Mouse (Mus musculus): ENCODE results near the gene Kars. TPM values are rescaled to one million over a fixed set of nuclear protein-coding genes. Genes with fewer than 3 reads are reported as not detected.

Kars gene
- polyA plus RNA-seq, 1 experiment from 2014 or later = 258 TPM

DNA sequence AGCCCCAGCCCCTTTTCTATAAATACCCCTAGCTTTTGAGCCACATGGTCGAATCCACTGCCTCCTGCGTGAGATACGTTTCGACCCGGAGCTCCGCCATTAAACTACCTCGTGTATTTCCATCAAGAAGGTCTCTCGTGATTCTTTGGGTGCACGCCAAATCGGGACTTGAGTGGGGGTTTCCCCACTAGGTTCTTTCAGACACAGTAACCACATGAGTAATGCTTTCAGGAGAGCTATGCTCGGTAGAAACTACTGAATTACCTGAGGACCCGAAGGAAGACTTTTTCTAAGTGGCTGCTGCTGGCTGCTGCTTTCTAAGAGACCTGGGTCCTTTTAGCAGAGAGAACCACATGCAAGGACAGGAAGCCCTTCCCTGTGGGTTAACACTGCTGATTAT, 37.0 kb downstream of the Kars start:
- 96% methylated on average over 12 of the region's 12 CpGs for WGBS

DNA sequence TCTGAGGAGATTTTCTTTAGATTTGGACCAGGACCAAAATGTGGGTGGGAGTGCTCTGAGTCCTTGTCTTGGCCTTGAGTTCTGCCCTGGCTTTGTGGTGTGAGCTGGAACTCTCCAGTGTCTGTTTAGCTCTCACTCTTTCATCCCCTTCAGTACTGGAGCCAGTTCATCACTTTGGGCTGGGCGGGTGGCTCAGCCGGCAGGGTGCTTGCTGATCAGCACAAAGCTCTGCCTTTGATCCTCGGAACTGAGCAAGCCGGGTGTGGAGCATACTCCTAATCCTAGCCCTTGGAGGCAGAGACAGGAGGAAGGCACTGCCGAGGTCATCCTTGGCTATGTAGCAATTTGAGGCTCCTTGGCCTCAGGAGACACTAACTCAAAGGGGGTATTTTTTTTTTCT, 42.1 kb downstream of the Kars start:
- Histone ChIP-seq H3K4me3 (ENCODE audit: low read depth, low read length) (no peak overlapping the region), H3K9me3 (ENCODE audit: control insufficient read depth, low read length) (no peaks in the 10 kb centered on the region), H3K9ac (ENCODE audit: low read length) (no peak overlapping the region), H3K4me2 (no peak overlapping the region), H3K36me3 (ENCODE audit: control insufficient read depth, insufficient read depth, low read length) (peaks cover 4% of the 10 kb centered on the region), H3K27me3 (ENCODE audit: control insufficient read depth, insufficient read depth, low read length) (no peaks in the 10 kb centered on the region), H3K27ac (ENCODE audit: low read depth, low read length) (no peak overlapping the region), H3K4me1 (ENCODE audit: control insufficient read depth, insufficient read depth, low read length) (no peaks in the 10 kb centered on the region)
- WGBS = 22% methylated on average over 5 of the region's 5 CpGs
- DNase-seq (ENCODE audit: low spot score, missing footprints) (no peak), ATAC-seq (ENCODE audit: low FRiP score) (no peak)

More for the DNA sequence above, 37.0 kb downstream of the Kars start:
- Histone ChIP-seq H3K9me3 (ENCODE audit: control insufficient read depth, low read length) (no peaks in the 10 kb centered on the region), H3K27ac (ENCODE audit: low read depth, low read length) (no peak overlapping the region), H3K36me3 (ENCODE audit: control insufficient read depth, insufficient read depth, low read length) (peaks cover 11% of the 10 kb centered on the region), H3K4me1 (ENCODE audit: control insufficient read depth, insufficient read depth, low read length) (no peaks in the 10 kb centered on the region), H3K4me3 (ENCODE audit: low read depth, low read length) (no peak overlapping the region), H3K4me2 (no peak overlapping the region), H3K9ac (ENCODE audit: low read length) (no peak overlapping the region), H3K27me3 (ENCODE audit: control insufficient read depth, insufficient read depth, low read length) (no peaks in the 10 kb centered on the region)
- DNase-seq (ENCODE audit: low spot score, missing footprints) = no peak
- ATAC-seq (ENCODE audit: low FRiP score) = no peak

DNA sequence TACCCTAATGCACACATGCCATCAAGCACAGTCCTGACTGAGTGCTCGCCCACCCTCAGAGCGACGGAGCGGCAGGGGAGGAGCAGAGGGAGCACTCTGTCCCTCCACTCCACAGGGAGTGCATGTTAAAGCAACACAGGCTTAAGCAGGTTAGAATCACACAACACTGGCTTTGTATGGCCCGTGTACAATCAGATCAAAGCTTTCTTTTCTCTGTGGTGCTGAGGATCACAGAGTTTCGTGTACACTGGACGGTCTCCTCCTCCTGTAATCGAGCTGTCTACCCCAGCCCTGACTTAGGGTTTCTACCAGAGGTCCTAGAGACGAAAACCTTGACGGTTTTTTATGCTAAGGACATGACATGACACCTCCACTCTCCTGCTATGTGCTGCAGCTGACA, 42.6 kb downstream of the Kars start:
- Histone ChIP-seq H3K9ac (ENCODE audit: low read length) (no peak overlapping the region), H3K4me1 (ENCODE audit: control insufficient read depth, insufficient read depth, low read length) (no peaks in the 10 kb centered on the region), H3K27me3 (ENCODE audit: control insufficient read depth, insufficient read depth, low read length) (no peaks in the 10 kb centered on the region), H3K4me3 (ENCODE audit: low read depth, low read length) (no peak overlapping the region), H3K36me3 (ENCODE audit: control insufficient read depth, insufficient read depth, low read length) (peaks cover 4% of the 10 kb centered on the region; the same call in 1 of the 2 replicates), H3K9me3 (ENCODE audit: control insufficient read depth, low read length) (no peaks in the 10 kb centered on the region), H3K27ac (ENCODE audit: low read depth, low read length) (no peak overlapping the region), H3K4me2 (no peak overlapping the region)
- ATAC-seq (ENCODE audit: low FRiP score) = no peak
- 83% methylated on average over 10 of the region's 10 CpGs for WGBS
- no peak for DNase-seq (ENCODE audit: low spot score, missing footprints)

DNA sequence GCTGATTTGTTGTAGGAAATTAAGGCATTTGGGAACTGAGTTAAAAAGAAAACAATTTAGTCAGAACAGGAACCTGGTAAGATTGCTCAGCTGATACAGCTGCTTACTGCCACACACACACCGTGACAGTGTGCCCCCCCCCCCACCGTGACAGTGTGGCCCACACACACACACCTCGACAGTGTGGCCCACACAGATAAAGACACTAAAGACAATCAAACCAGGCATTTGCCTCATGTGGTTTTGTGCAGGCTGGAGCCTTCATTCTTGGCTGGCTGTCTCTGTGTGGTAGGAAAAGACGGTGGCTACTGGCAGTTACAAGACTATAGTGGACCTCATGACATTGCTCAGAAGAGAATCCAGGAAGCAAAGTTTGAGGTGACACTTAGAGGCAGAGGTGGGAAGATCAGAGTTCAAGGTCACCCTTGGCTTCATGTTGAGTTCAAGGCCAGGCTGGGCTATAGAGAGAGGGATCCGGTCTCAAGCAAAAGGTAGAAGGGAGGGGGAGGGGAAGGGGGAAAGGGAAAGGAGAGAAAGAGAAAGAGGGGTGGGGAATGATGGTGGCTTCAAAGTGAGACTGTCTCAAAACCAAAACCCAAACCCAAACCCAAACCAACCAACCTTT, 43.8 kb downstream of the Kars start:
- H3K36me3 ChIP-seq (ENCODE audit: control insufficient read depth, insufficient read depth, low read length) = no peaks in the 10 kb centered on the region
- H3K4me1 ChIP-seq (ENCODE audit: control insufficient read depth, insufficient read depth, low read length) = no peaks in the 10 kb centered on the region
- no peaks in the 10 kb centered on the region for H3K9me3 ChIP-seq (ENCODE audit: control insufficient read depth, low read length)
- H3K27me3 ChIP-seq (ENCODE audit: control insufficient read depth, insufficient read depth, low read length) = no peaks in the 10 kb centered on the region
- DNase-seq (ENCODE audit: low spot score, missing footprints) = no peak
- H3K9ac ChIP-seq (ENCODE audit: low read length) = no peak overlapping the region
- WGBS = 88% methylated on average over 5 of the region's 5 CpGs
- H3K4me2 ChIP-seq = no peak overlapping the region
- H3K27ac ChIP-seq (ENCODE audit: low read depth, low read length) = no peak overlapping the region
- ATAC-seq (ENCODE audit: low FRiP score) = no peak
- no peak overlapping the region for H3K4me3 ChIP-seq (ENCODE audit: low read depth, low read length)

DNA sequence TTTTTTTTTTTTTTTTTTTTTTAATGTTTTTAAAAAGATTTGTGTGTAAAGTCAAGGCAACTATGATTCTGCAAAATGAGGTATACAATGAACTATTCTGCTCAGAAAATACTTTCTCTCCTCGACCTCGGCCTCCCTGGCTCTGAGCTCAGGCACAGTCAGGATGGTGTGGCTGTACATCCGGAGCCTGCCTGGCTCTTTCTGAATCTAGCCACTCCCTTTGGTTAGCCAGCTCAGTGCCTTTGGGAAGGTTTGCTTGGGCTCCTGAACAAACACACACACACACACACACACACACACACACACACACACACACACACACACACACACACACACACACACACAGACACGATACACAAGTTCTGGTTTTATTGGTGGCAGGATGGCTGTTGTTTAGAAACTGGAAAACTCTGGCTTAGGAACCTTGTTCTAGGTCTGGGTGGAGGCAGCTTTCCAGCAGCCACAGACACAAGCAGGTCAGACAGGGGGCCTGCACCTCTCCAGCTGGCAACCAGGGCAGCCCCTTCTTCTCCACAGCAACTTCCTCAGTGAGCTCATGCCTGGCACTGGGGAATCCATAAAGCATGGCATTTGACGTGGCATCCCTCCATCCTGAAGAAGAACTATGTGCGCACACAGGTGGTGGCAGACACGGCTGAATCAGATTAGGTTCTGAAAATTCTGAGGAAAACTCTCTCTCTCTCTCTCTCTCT, 46.1 kb downstream of the Kars start:
- Histone ChIP-seq H3K27me3 (ENCODE audit: control insufficient read depth, insufficient read depth, low read length) (no peaks in the 10 kb centered on the region), H3K36me3 (ENCODE audit: control insufficient read depth, insufficient read depth, low read length) (no peaks in the 10 kb centered on the region), H3K4me2 (no peak overlapping the region), H3K4me3 (ENCODE audit: low read depth, low read length) (no peak overlapping the region), H3K4me1 (ENCODE audit: control insufficient read depth, insufficient read depth, low read length) (no peaks in the 10 kb centered on the region), H3K27ac (ENCODE audit: low read depth, low read length) (no peak overlapping the region), H3K9ac (ENCODE audit: low read length) (no peak overlapping the region), H3K9me3 (ENCODE audit: control insufficient read depth, low read length) (no peaks in the 10 kb centered on the region)
- DNase-seq (ENCODE audit: low spot score, missing footprints) (no peak), ATAC-seq (ENCODE audit: low FRiP score) (no peak)
- 81% methylated on average over 7 of the region's 7 CpGs for WGBS

DNA sequence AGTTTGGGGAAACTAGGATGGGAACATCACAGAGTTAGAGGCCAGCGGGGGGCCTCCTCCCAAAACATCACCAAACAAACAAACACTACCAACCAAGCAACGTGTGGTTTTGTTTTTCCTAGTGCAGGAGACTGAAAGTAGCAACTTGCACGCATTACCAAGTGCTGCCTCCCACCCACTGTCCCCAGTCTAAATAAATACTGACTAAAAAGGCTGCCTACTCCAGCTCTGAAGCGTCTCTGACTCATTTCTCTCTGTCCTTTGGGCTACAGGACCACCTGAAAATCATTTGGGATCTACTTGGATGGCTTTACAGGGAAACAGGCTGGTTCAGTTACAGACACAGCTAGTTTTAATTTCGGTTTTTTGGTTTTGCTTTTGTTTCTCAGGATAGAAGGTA, 46.8 kb downstream of the Kars start:
- Histone ChIP-seq H3K27me3 (ENCODE audit: control insufficient read depth, insufficient read depth, low read length) (no peaks in the 10 kb centered on the region), H3K9ac (ENCODE audit: low read length) (no peak overlapping the region), H3K4me1 (ENCODE audit: control insufficient read depth, insufficient read depth, low read length) (no peaks in the 10 kb centered on the region), H3K36me3 (ENCODE audit: control insufficient read depth, insufficient read depth, low read length) (no peaks in the 10 kb centered on the region), H3K4me2 (no peak overlapping the region), H3K27ac (ENCODE audit: low read depth, low read length) (no peak overlapping the region), H3K9me3 (ENCODE audit: control insufficient read depth, low read length) (no peaks in the 10 kb centered on the region), H3K4me3 (ENCODE audit: low read depth, low read length) (no peak overlapping the region)
- ATAC-seq (ENCODE audit: low FRiP score) (no peak), DNase-seq (ENCODE audit: low spot score, missing footprints) (no peak)
- WGBS = 64% methylated on average over 5 of the region's 5 CpGs

DNA sequence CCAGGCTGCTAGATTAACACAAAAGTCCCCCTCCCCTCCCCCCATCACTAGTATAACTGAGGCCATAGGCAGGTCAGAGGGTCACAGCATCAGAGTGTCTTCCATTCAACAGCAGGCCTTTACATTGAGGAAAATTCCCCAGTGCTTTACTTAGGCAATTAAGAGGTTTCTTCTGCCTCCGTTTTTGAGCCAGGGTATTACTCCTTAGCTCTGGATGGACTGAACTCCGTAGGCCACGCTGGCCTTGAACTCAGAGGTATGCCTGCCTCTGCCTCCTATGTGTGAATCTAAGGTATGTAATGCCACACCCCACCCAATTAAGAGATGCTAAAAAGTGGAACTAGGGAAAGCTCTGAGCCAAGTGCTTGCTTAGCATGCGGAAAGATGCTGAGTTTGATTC, 47.6 kb downstream of the Kars start:
- Histone ChIP-seq H3K27ac (ENCODE audit: low read depth, low read length) (no peak overlapping the region), H3K36me3 (ENCODE audit: control insufficient read depth, insufficient read depth, low read length) (no peaks in the 10 kb centered on the region; the same call in 1 of the 2 replicates), H3K4me3 (ENCODE audit: low read depth, low read length) (no peak overlapping the region), H3K9ac (ENCODE audit: low read length) (no peak overlapping the region), H3K27me3 (ENCODE audit: control insufficient read depth, insufficient read depth, low read length) (no peaks in the 10 kb centered on the region), H3K4me1 (ENCODE audit: control insufficient read depth, insufficient read depth, low read length) (no peaks in the 10 kb centered on the region), H3K9me3 (ENCODE audit: control insufficient read depth, low read length) (no peaks in the 10 kb centered on the region), H3K4me2 (no peak overlapping the region)
- 74% methylated on average over 4 of the region's 4 CpGs for WGBS
- no peak for ATAC-seq (ENCODE audit: low FRiP score)
- DNase-seq (ENCODE audit: low spot score, missing footprints) = no peak

DNA sequence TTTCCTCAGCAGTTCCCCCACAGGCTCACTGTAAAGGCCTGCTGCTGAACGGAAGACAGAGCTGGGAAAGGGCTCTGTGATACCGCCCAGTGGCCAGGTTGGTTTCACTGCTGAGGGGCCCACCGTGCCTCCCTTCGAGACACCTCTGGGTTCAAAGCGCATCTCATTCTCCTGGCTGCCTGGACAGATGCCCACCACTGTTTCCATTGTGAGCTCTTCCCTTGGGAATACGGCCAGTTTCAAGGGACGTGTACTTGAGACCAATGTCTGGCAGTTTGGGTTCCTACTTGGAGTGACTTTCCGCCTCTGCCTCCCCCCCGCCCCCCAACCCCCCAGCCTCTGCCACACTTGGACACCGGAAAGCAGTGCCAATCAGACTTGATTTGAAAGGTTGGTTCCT, 48.0 kb downstream of the Kars start:
- Histone ChIP-seq H3K4me1 (ENCODE audit: control insufficient read depth, insufficient read depth, low read length) (no peaks in the 10 kb centered on the region), H3K9ac (ENCODE audit: low read length) (no peak overlapping the region), H3K4me2 (no peak overlapping the region), H3K9me3 (ENCODE audit: control insufficient read depth, low read length) (no peaks in the 10 kb centered on the region), H3K36me3 (ENCODE audit: control insufficient read depth, insufficient read depth, low read length) (no peaks in the 10 kb centered on the region; the same call in 1 of the 2 replicates), H3K27ac (ENCODE audit: low read depth, low read length) (no peak overlapping the region), H3K4me3 (ENCODE audit: low read depth, low read length) (no peak overlapping the region), H3K27me3 (ENCODE audit: control insufficient read depth, insufficient read depth, low read length) (no peaks in the 10 kb centered on the region)
- 72% methylated on average over 10 of the region's 10 CpGs for WGBS
- no peak for ATAC-seq (ENCODE audit: low FRiP score)
- DNase-seq (ENCODE audit: low spot score, missing footprints) = no peak

DNA sequence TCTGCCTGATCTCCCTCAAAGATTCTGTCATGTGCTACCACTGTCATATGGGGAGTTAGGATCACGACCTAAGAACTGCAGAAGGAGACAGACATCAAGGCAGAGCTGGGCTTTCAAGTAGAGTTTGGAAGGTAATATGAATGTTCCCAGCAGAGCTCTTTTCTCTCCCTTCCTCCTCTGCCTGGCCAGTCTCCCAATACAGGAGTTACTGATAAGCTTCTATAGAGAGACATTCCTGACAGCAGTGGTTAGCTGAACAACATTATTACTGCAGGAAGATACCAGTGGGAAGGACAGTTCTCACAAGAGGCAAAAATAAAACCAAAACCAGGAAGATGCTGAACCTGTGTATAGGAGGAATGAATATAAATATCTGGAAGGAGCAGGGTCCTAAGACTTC, 48.5 kb downstream of the Kars start:
- Histone ChIP-seq H3K4me2 (no peak overlapping the region), H3K27ac (ENCODE audit: low read depth, low read length) (no peak overlapping the region), H3K9me3 (ENCODE audit: control insufficient read depth, low read length) (no peaks in the 10 kb centered on the region), H3K4me3 (ENCODE audit: low read depth, low read length) (no peak overlapping the region), H3K9ac (ENCODE audit: low read length) (no peak overlapping the region), H3K4me1 (ENCODE audit: control insufficient read depth, insufficient read depth, low read length) (no peaks in the 10 kb centered on the region), H3K36me3 (ENCODE audit: control insufficient read depth, insufficient read depth, low read length) (peaks cover 2% of the 10 kb centered on the region; the same call in 1 of the 2 replicates), H3K27me3 (ENCODE audit: control insufficient read depth, insufficient read depth, low read length) (no peaks in the 10 kb centered on the region)
- ATAC-seq (ENCODE audit: low FRiP score) = no peak
- DNase-seq (ENCODE audit: low spot score, missing footprints) = no peak
- 93% methylated on average over 1 of the region's 1 CpGs for WGBS
